Mouse (Mus musculus): ENCODE measurements at regions not wholly inside any gene's neighbourhood (a gene's known extent, or its start where the extent isn't known, plus 50 kb on each side); places are given as distances from the start of the nearest gene placed in this dataset.

- TF ChIP-seq CTCF (IDR thresholded peaks at IDR 0.05; ENCODE audit: borderline replicate concordance, extremely low read depth, insufficient read depth, insufficient read length) (no peak), POLR2A (IDR thresholded peaks at IDR 0.05; ENCODE audit: borderline replicate concordance, extremely low read depth, insufficient read depth, insufficient read length, poor library complexity, severe bottlenecking) (no peak)
Measured at GRCm38 (mm10) chr12:99099881-99100280, 179.5 kb downstream of the Ttc8 start.
